Mouse (Mus musculus): ENCODE measurements around the gene Ptx4. TPM values are rescaled to one million over a fixed set of nuclear protein-coding genes. Genes with fewer than 3 reads are reported as not detected.

Gene Ptx4
- polyA plus RNA-seq, 1 experiment from 2014 or later: not detected

- ATAC-seq (replicated peaks; ENCODE audit: low FRiP score, low TSS enrichment, low read depth) (no peak), DNase-seq (ENCODE audit: low spot score) (no peak)
- Histone ChIP-seq H3K36me3 (ENCODE audit: control insufficient read depth, insufficient read depth, low read length) (peaks cover 70% of the 10 kb centered on the region), H3K9ac (ENCODE audit: low read length) (no peak overlapping the region), H3K4me1 (replicated peaks; ENCODE audit: control insufficient read depth, insufficient read depth, low read length) (peaks cover 5% of the 10 kb centered on the region), H3K9me3 (ENCODE audit: control insufficient read depth, low read length) (no peaks in the 10 kb centered on the region), H3K4me3 (ENCODE audit: low read depth, low read length) (no peak overlapping the region), H3K4me2 (ENCODE audit: low read length) (no peak overlapping the region), H3K27me3 (replicated peaks; ENCODE audit: control insufficient read depth, insufficient read depth, low read length) (no peaks in the 10 kb centered on the region), H3K27ac (ENCODE audit: low read depth) (no peak overlapping the region)
- 87% methylated on average over 6 of the region's 6 CpGs for WGBS
Observed at GRCm38 (mm10) chr17:25110590-25110989, 10.0 kb upstream of the Ptx4 start.

- Histone ChIP-seq H3K4me1 (replicated peaks; ENCODE audit: control insufficient read depth, insufficient read depth, low read length) (peaks cover 5% of the 10 kb centered on the region), H3K36me3 (ENCODE audit: control insufficient read depth, insufficient read depth, low read length) (peaks cover 63% of the 10 kb centered on the region), H3K27ac (ENCODE audit: low read depth) (no peak overlapping the region), H3K4me3 (ENCODE audit: low read depth, low read length) (no peak overlapping the region), H3K9me3 (ENCODE audit: control insufficient read depth, low read length) (no peaks in the 10 kb centered on the region), H3K27me3 (replicated peaks; ENCODE audit: control insufficient read depth, insufficient read depth, low read length) (no peaks in the 10 kb centered on the region), H3K4me2 (ENCODE audit: low read length) (no peak overlapping the region), H3K9ac (ENCODE audit: low read length) (no peak overlapping the region)
- WGBS: 92% methylated on average over 5 of the region's 5 CpGs
- DNase-seq (ENCODE audit: low spot score): no peak
- ATAC-seq (replicated peaks; ENCODE audit: low FRiP score, low TSS enrichment, low read depth): no peak
Observed at GRCm38 (mm10) chr17:25111220-25111619, 9.3 kb upstream of the Ptx4 start.

DNA sequence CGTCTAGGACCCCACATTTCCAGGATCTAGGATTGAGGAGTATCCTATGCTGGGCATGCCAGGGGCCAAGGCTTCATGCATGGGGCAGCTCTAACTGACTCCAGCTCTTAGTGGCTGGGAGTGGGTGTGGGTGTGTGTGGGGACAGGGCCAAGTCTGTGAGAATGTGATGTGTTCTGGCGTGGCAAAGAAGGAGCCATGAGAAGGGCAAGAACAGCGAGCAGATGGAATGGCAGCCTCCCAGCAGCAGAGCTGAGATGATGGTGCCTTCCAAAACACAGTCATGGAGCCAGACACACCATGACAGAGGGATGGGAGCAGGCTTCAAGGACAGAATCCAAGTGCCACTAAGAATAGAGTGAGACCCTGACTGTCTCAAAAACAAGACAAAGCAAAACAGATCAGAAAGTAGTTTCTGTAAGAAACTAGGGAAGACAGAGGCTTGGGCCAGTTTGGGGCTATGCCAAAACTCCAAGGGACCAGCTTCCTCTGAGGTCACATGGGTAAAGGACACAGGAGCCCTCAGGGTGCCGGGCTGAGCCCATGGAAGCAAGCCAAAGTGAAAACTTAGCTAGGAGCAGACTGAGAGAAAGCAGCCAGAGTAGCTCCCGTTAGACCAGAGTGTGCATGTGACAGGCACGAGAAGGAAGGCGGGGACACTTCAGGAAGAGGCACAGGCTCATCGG is 8.7 kb upstream of the Ptx4 start:
- H3K4me2 ChIP-seq (ENCODE audit: low read length): no peak overlapping the region
- H3K4me1 ChIP-seq (replicated peaks; ENCODE audit: control insufficient read depth, insufficient read depth, low read length): peaks cover 5% of the 10 kb centered on the region
- no peaks in the 10 kb centered on the region for H3K9me3 ChIP-seq (ENCODE audit: control insufficient read depth, low read length)
- no peak overlapping the region for H3K9ac ChIP-seq (ENCODE audit: low read length)
- WGBS: 78% methylated on average over 8 of the region's 8 CpGs
- no peaks in the 10 kb centered on the region for H3K27me3 ChIP-seq (replicated peaks; ENCODE audit: control insufficient read depth, insufficient read depth, low read length)
- no peak for DNase-seq (ENCODE audit: low spot score)
- peaks cover 58% of the 10 kb centered on the region for H3K36me3 ChIP-seq (ENCODE audit: control insufficient read depth, insufficient read depth, low read length)
- H3K4me3 ChIP-seq (ENCODE audit: low read depth, low read length): no peak overlapping the region
- ATAC-seq (replicated peaks; ENCODE audit: low FRiP score, low TSS enrichment, low read depth): no peak
- H3K27ac ChIP-seq (ENCODE audit: low read depth): no peak overlapping the region

DNA sequence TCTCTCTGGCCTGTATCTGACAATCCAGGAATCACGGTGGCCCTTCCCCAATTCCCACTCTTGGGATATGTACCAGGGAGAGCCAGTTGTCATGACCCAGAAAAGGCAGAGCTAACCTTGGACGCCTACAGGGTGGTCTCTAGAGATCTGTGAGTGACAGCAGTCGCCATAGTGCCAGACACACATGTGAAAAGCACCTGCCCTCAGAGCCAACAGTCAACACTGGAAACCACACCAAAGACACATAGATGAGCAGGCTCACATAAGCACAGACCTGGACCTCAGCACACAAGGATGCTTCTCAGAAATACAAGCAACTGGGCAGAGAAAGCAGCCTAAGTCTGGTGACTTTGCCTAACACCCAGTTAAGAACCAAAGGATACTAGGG is 8.1 kb upstream of the Ptx4 start:
- Histone ChIP-seq H3K27ac (ENCODE audit: low read depth) (no peak overlapping the region), H3K36me3 (ENCODE audit: control insufficient read depth, insufficient read depth, low read length) (peaks cover 52% of the 10 kb centered on the region), H3K9ac (ENCODE audit: low read length) (no peak overlapping the region), H3K4me3 (ENCODE audit: low read depth, low read length) (no peak overlapping the region), H3K4me1 (replicated peaks; ENCODE audit: control insufficient read depth, insufficient read depth, low read length) (peaks cover 5% of the 10 kb centered on the region), H3K9me3 (ENCODE audit: control insufficient read depth, low read length) (no peaks in the 10 kb centered on the region), H3K4me2 (ENCODE audit: low read length) (no peak overlapping the region), H3K27me3 (replicated peaks; ENCODE audit: control insufficient read depth, insufficient read depth, low read length) (no peaks in the 10 kb centered on the region)
- ATAC-seq (replicated peaks; ENCODE audit: low FRiP score, low TSS enrichment, low read depth) (no peak), DNase-seq (ENCODE audit: low spot score) (no peak)
- WGBS: 87% methylated on average over 3 of the region's 3 CpGs

GRCm38 (mm10) chr17:25114908-25115645 is 5.5 kb upstream of the Ptx4 start:
- Histone ChIP-seq H3K9ac (ENCODE audit: low read length) (peak overlapping the region; percentile 73), H3K27me3 (replicated peaks; ENCODE audit: control insufficient read depth, insufficient read depth, low read length) (no peaks in the 10 kb centered on the region), H3K4me2 (ENCODE audit: low read length) (peak overlapping the region; percentile 99), H3K9me3 (ENCODE audit: control insufficient read depth, low read length) (no peaks in the 10 kb centered on the region), H3K27ac (ENCODE audit: low read depth) (peak overlapping the region; percentile 97), H3K4me1 (replicated peaks; ENCODE audit: control insufficient read depth, insufficient read depth, low read length) (peaks cover 5% of the 10 kb centered on the region), H3K36me3 (ENCODE audit: control insufficient read depth, insufficient read depth, low read length) (peaks cover 34% of the 10 kb centered on the region), H3K4me3 (ENCODE audit: low read depth, low read length) (peak overlapping the region; percentile 78)
- peak; percentile 69 for ATAC-seq (replicated peaks; ENCODE audit: low FRiP score, low TSS enrichment, low read depth)
- 8% methylated on average over 23 of the region's 23 CpGs for WGBS
- DNase-seq (ENCODE audit: low spot score): no peak

DNA sequence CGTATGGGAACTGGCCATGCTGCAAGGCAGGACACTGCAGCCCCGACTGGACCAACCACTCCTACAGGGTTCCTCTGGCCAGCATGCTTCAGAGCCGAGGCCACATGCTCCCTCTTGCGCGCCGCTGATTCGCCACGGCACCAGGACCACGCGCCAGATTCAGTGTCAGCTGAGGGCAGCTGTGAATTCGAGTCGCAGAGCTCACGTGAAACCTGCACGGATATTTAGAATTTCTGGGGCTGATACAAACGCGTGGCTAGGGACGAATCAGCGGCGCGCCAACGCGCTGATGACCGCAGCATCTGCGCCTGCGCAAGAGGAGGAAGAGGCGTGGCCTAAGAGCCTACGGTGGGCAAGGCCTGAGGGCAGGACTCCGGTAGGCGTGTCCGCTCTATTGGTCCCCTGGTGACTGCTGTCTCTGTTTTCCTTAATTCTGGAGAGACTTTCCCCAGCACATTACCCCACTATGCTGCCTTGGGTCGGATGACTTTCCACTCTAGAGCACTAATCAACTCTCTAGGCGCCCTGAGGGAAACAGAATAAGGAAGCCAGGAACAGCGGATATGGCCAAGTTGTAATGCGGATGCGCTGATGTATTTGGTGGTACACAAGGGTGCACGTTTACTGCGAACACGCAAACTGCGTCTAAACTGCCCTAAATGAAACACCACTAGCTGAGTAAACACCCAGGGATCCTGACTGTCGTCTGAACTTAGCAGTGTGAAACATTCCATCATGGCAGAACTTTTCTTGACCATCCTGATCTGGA is 4.7 kb upstream of the Ptx4 start, which contains the start of gene Telo2:
Telo2 (minus strand) TSS at position 304 of the 769 bp plus-strand sequence.
- H3K4me2 ChIP-seq (ENCODE audit: low read length): peak within 1 kb of the TSS; percentile 99
- H3K27ac ChIP-seq (ENCODE audit: low read depth): peak within 1 kb of the TSS; percentile 97
- DNase-seq (ENCODE audit: low spot score): peak; percentile 95
- H3K4me3 ChIP-seq (ENCODE audit: low read depth, low read length): peak within 1 kb of the TSS; percentile 78
- ATAC-seq (replicated peaks; ENCODE audit: low FRiP score, low TSS enrichment, low read depth): peak; percentile 92
- H3K9ac ChIP-seq (ENCODE audit: low read length): peak within 1 kb of the TSS; percentile 73
- peaks cover 5% of the 10 kb centered on the region for H3K4me1 ChIP-seq (replicated peaks; ENCODE audit: control insufficient read depth, insufficient read depth, low read length)
- 6% methylated on average over 40 of the region's 40 CpGs for WGBS
- H3K27me3 ChIP-seq (replicated peaks; ENCODE audit: control insufficient read depth, insufficient read depth, low read length): no peaks in the 10 kb centered on the region
- no peaks in the 10 kb centered on the region for H3K9me3 ChIP-seq (ENCODE audit: control insufficient read depth, low read length)
- peaks cover 26% of the 10 kb centered on the region for H3K36me3 ChIP-seq (ENCODE audit: control insufficient read depth, insufficient read depth, low read length)

- peaks cover 5% of the 10 kb centered on the region for H3K4me1 ChIP-seq (replicated peaks; ENCODE audit: control insufficient read depth, insufficient read depth, low read length)
- no peaks in the 10 kb centered on the region for H3K9me3 ChIP-seq (ENCODE audit: control insufficient read depth, low read length)
- no peak overlapping the region for H3K4me2 ChIP-seq (ENCODE audit: low read length)
- H3K9ac ChIP-seq (ENCODE audit: low read length): no peak overlapping the region
- 34% methylated on average over 4 of the region's 4 CpGs for WGBS
- H3K4me3 ChIP-seq (ENCODE audit: low read depth, low read length): no peak overlapping the region
- H3K27ac ChIP-seq (ENCODE audit: low read depth): no peak overlapping the region
- H3K27me3 ChIP-seq (replicated peaks; ENCODE audit: control insufficient read depth, insufficient read depth, low read length): no peaks in the 10 kb centered on the region
- ATAC-seq (replicated peaks; ENCODE audit: low FRiP score, low TSS enrichment, low read depth) (no peak), DNase-seq (ENCODE audit: low spot score) (no peak)
- peaks cover 16% of the 10 kb centered on the region for H3K36me3 ChIP-seq (ENCODE audit: control insufficient read depth, insufficient read depth, low read length)
Observed at GRCm38 (mm10) chr17:25117263-25117662, 3.3 kb upstream of the Ptx4 start.

DNA sequence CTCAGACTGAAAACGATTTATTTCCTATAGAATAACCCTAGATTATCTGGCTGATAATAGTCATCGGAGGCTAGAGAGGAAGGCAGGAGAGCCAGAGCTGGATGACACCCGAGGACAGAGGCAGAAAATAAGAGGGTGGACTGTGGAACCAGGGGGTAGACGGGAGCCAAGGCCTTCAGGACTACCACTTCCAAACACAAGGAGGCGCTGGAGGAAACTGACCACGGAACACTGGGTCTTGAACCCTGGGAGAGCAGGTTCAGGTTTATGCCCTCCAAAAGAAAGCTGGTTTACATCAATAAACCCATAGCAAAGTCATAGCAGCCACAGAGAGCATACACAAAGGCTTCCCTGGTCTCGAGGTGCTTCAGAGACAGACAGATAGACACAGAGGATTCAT is 3.4 kb downstream of the Ptx4 start:
- Histone ChIP-seq H3K9ac (ENCODE audit: low read length) (no peak overlapping the region), H3K27ac (ENCODE audit: low read depth) (no peak overlapping the region), H3K4me1 (replicated peaks; ENCODE audit: control insufficient read depth, insufficient read depth, low read length) (no peaks in the 10 kb centered on the region), H3K4me2 (ENCODE audit: low read length) (no peak overlapping the region), H3K9me3 (ENCODE audit: control insufficient read depth, low read length) (no peaks in the 10 kb centered on the region), H3K4me3 (ENCODE audit: low read depth, low read length) (no peak overlapping the region), H3K36me3 (ENCODE audit: control insufficient read depth, insufficient read depth, low read length) (no peaks in the 10 kb centered on the region), H3K27me3 (replicated peaks; ENCODE audit: control insufficient read depth, insufficient read depth, low read length) (no peaks in the 10 kb centered on the region)
- DNase-seq (ENCODE audit: low spot score): peak; percentile 65
- WGBS: 25% methylated on average over 7 of the region's 7 CpGs
- ATAC-seq (replicated peaks; ENCODE audit: low FRiP score, low TSS enrichment, low read depth): no peak
